ENCODE assay signal across 23 mouse cellular contexts in genomic region chr3:59197329-59197948, GRCm38 (mm10). TPM values are rescaled to one million over a fixed set of nuclear protein-coding genes. Genes with fewer than 3 reads are reported as not detected.
DNase-seq lines count a peak whose midpoint lies in the region; ATAC-seq and TF ChIP-seq lines count a peak whose summit lies in the region.
"Had no signal": no experiment of that assay in that cellular context is flagged by ENCODE, and none has a peak within 500 bp of the region (broad histone marks: within the 10 kb centered on the region; RNA-seq: fewer than 3 reads in every experiment).

No protein-coding gene starts in this region.

- H3K9me3 ChIP-seq in midbrain, embryonic 11.5 days (ENCODE audit: control insufficient read depth, low read length): no peaks in the 10 kb centered on the region
- no peaks in the 10 kb centered on the region for H3K9me3 ChIP-seq in midbrain, embryonic 15.5 days
- H3K9me3 ChIP-seq in stomach, postnatal 0 days (ENCODE audit: control insufficient read depth, low read length): no peaks in the 10 kb centered on the region
- H3K9me3 ChIP-seq: forebrain, embryonic 13.5 days; heart, embryonic 15.5 days; hindbrain, embryonic 13.5 days; intestine, embryonic 15.5 days had no signal

- no peak for ATAC-seq in midbrain, embryonic 11.5 days (ENCODE audit: low FRiP score)
- no peak for ATAC-seq in midbrain, embryonic 15.5 days (replicated peaks)
- no peak for ATAC-seq in stomach, postnatal 0 days (ENCODE audit: low FRiP score, low TSS enrichment)
- ATAC-seq: activated CD4-positive, CD25-positive, alpha-beta regulatory T cell, adult 4 months; forebrain, embryonic 13.5 days; forebrain, postnatal 0 days; hindbrain, postnatal 0 days; intestine, embryonic 15.5 days; Patski had no signal

- H3K4me2 ChIP-seq in midbrain, embryonic 11.5 days: no peak overlapping the region
- H3K4me2 ChIP-seq in midbrain, embryonic 15.5 days: no peak overlapping the region
- no peak overlapping the region for H3K4me2 ChIP-seq in stomach, postnatal 0 days (replicated peaks; ENCODE audit: low read depth)
- H3K4me2 ChIP-seq: forebrain, embryonic 13.5 days; heart, embryonic 11.5 days; heart, embryonic 15.5 days; hindbrain, embryonic 13.5 days; intestine, embryonic 15.5 days had no signal

- peak; percentile 44 for DNase-seq in cerebellum, adult 9-10 months
- no peak for DNase-seq in cerebellum, adult 11-12 months
- DNase-seq in heart, adult 11 months: peak; percentile 30
- DNase-seq in heart, adult 9 months (ENCODE audit: low spot score in 2 of 2): no peak
- DNase-seq in midbrain, embryonic 11.5 days (ENCODE audit: low spot score, missing footprints): peak; percentile 64
- no peak for DNase-seq in stomach, postnatal 0 days (ENCODE audit: low spot score)
- no peak for DNase-seq in kidney, adult 18-20 months
- DNase-seq: adrenal gland, postnatal 14 days; forebrain, postnatal 0 days; gastrocnemius, postnatal 25 days; heart, adult 18-20 months; heart, postnatal 14 days; kidney, adult 8-10 months had no signal

- TF ChIP-seq EP300 in stomach, postnatal 0 days (optimal IDR thresholded peaks at IDR 0.05): no peak

- H3K4me3 ChIP-seq in midbrain, embryonic 11.5 days (ENCODE audit: low read depth, low read length): no peak overlapping the region
- no peak overlapping the region for H3K4me3 ChIP-seq in midbrain, embryonic 15.5 days
- no peak overlapping the region for H3K4me3 ChIP-seq in stomach, postnatal 0 days (ENCODE audit: low read depth, low read length)
- H3K4me3 ChIP-seq: forebrain, embryonic 13.5 days; heart, embryonic 15.5 days; hindbrain, embryonic 13.5 days; intestine, embryonic 15.5 days had no signal

- TF ChIP-seq CTCF in stomach, postnatal 0 days (IDR thresholded peaks at IDR 0.05; ENCODE audit: low read depth): no peak

- no peaks in the 10 kb centered on the region for H3K36me3 ChIP-seq in midbrain, embryonic 11.5 days (ENCODE audit: control insufficient read depth, insufficient read depth, low read length)
- no peaks in the 10 kb centered on the region for H3K36me3 ChIP-seq in midbrain, embryonic 15.5 days (replicated peaks)
- no peaks in the 10 kb centered on the region for H3K36me3 ChIP-seq in stomach, postnatal 0 days (ENCODE audit: control insufficient read depth, insufficient read depth, low read length)
- H3K36me3 ChIP-seq: heart, embryonic 15.5 days; hindbrain, embryonic 13.5 days; intestine, embryonic 15.5 days had no signal

- H3K27ac ChIP-seq in midbrain, embryonic 11.5 days (ENCODE audit: low read depth, low read length): no peak overlapping the region
- no peak overlapping the region for H3K27ac ChIP-seq in midbrain, embryonic 15.5 days
- H3K27ac ChIP-seq in stomach, postnatal 0 days (replicated peaks): 0 out of 2 replicates have a peak overlapping the region, but pooled peaks have one; percentile 59
- H3K27ac ChIP-seq: forebrain, embryonic 13.5 days; heart, embryonic 15.5 days; hindbrain, embryonic 13.5 days; hindbrain, postnatal 0 days; intestine, embryonic 15.5 days had no signal

- H3K9ac ChIP-seq in midbrain, embryonic 11.5 days (ENCODE audit: low read length): no peak overlapping the region
- no peak overlapping the region for H3K9ac ChIP-seq in midbrain, embryonic 15.5 days
- no peak overlapping the region for H3K9ac ChIP-seq in stomach, postnatal 0 days (ENCODE audit: low read length)
- H3K9ac ChIP-seq: forebrain, embryonic 13.5 days; forebrain, postnatal 0 days; heart, embryonic 15.5 days; hindbrain, embryonic 13.5 days; intestine, embryonic 15.5 days had no signal

- no peaks in the 10 kb centered on the region for H3K27me3 ChIP-seq in midbrain, embryonic 11.5 days (ENCODE audit: control insufficient read depth, insufficient read depth, low read length)
- no peaks in the 10 kb centered on the region for H3K27me3 ChIP-seq in midbrain, embryonic 15.5 days (replicated peaks)
- H3K27me3 ChIP-seq in stomach, postnatal 0 days (ENCODE audit: control insufficient read depth, insufficient read depth, low read length): no peaks in the 10 kb centered on the region
- H3K27me3 ChIP-seq: CH12.LX; forebrain, embryonic 13.5 days; heart, embryonic 15.5 days; hindbrain, embryonic 13.5 days; intestine, embryonic 15.5 days; Patski had no signal

- 84% methylated on average over 4 of the region's 4 CpGs for WGBS in midbrain, embryonic 11.5 days
- WGBS in midbrain, embryonic 15.5 days: 82% methylated on average over 4 of the region's 4 CpGs
- WGBS in stomach, postnatal 0 days: 60% methylated on average over 4 of the region's 4 CpGs

- no peaks in the 10 kb centered on the region for H3K4me1 ChIP-seq in midbrain, embryonic 11.5 days (ENCODE audit: control insufficient read depth, insufficient read depth, low read length)
- no peaks in the 10 kb centered on the region for H3K4me1 ChIP-seq in midbrain, embryonic 15.5 days
- no peaks in the 10 kb centered on the region for H3K4me1 ChIP-seq in stomach, postnatal 0 days (replicated peaks; ENCODE audit: control insufficient read depth, insufficient read depth)
- H3K4me1 ChIP-seq: forebrain, embryonic 13.5 days; heart, embryonic 15.5 days; hindbrain, embryonic 13.5 days; intestine, embryonic 15.5 days had no signal

RNA-seq across cellular contexts. Expression of gene Gpr87, which starts 2.5 kb away (rescaled TPM):
- polyA plus RNA-seq in midbrain, embryonic 11.5 days (2014; fragmentation: Nextera tagmentation; extraction: Ambion mirVana): 0.23 and 0.26 TPM in 2 replicates
- 0.26 TPM in 1 of 2 replicates, not detected in the other for polyA plus RNA-seq in midbrain, embryonic 15.5 days (2015; fragmentation: Nextera tagmentation; extraction: Ambion mirVana)
- polyA plus RNA-seq in stomach, postnatal 0 days (2015; fragmentation: Nextera tagmentation; extraction: Ambion mirVana): 46.9 and 49.3 TPM in 2 replicates
- polyA plus RNA-seq: activated CD4-positive, CD25-positive, alpha-beta regulatory T cell, adult 4 months; forebrain, postnatal 0 days; heart, embryonic 11.5 days; intestine, embryonic 15.5 days; Patski had no signal

RNA-seq across cellular contexts. Expression of gene P2ry13, which starts 13.2 kb away (rescaled TPM):
- polyA plus RNA-seq in midbrain, embryonic 11.5 days (2014; fragmentation: Nextera tagmentation; extraction: Ambion mirVana): 1.2 and 1.4 TPM in 2 replicates
- 1.4 and 1.8 TPM in 2 replicates for polyA plus RNA-seq in midbrain, embryonic 15.5 days (2015; fragmentation: Nextera tagmentation; extraction: Ambion mirVana)
- polyA plus RNA-seq in stomach, postnatal 0 days (2015; fragmentation: Nextera tagmentation; extraction: Ambion mirVana): 1.6 and 1.7 TPM in 2 replicates
- polyA plus RNA-seq: Patski had no signal

RNA-seq across cellular contexts. Expression of gene P2ry14, which starts 44.0 kb away (rescaled TPM):
- polyA plus RNA-seq in midbrain, embryonic 11.5 days (2014; fragmentation: Nextera tagmentation; extraction: Ambion mirVana): 1.0 and 1.4 TPM in 2 replicates
- 4.0 TPM in 2 replicates for polyA plus RNA-seq in midbrain, embryonic 15.5 days (2015; fragmentation: Nextera tagmentation; extraction: Ambion mirVana)
- polyA plus RNA-seq in stomach, postnatal 0 days (2015; fragmentation: Nextera tagmentation; extraction: Ambion mirVana): 9.8 and 13.4 TPM in 2 replicates

Comparison
In these comparisons a context has a peak if more than half of its experiments do, and no peak if none do; other contexts are left out.
1. DNase-seq: peak in cerebellum, adult 9-10 months (single experiment), heart, adult 11 months (single experiment) and midbrain, embryonic 11.5 days (single experiment); none in cerebellum, adult 11-12 months (single experiment), heart, adult 9 months (0 of 2), stomach, postnatal 0 days (single experiment) and kidney, adult 18-20 months (single experiment).
2. RNA of gene Gpr87, which starts 2.5 kb away (polyA plus RNA-seq): 46.9 to 49.3 TPM in stomach, postnatal 0 days; 0.23 to 0.26 TPM in midbrain, embryonic 11.5 days and 0.26 TPM in midbrain, embryonic 15.5 days; every median in the first group is over 10 times any median in the second.